Mouse (Mus musculus): ENCODE data around the gene Prpsap1.

- TF ChIP-seq POLR2A (IDR thresholded peaks at IDR 0.05; ENCODE audit: insufficient read length, low read depth) (no peak), MAX (IDR thresholded peaks at IDR 0.05; ENCODE audit: low read depth) (no peak), E2F4 (IDR thresholded peaks at IDR 0.05; ENCODE audit: insufficient read depth) (no peak), REST (IDR thresholded peaks at IDR 0.05; ENCODE audit: insufficient read depth, insufficient read length) (no peak), MYOD1 (IDR thresholded peaks at IDR 0.05; ENCODE audit: control insufficient read depth in 1 of 3, insufficient read length in 2 of 3, low read depth in 2 of 3) (no peak), SRF (IDR thresholded peaks at IDR 0.05; ENCODE audit: control insufficient read depth, insufficient read length, low read depth) (no peak), MYOG (IDR thresholded peaks at IDR 0.05; ENCODE audit: control insufficient read depth in 1 of 3, insufficient read depth in 1 of 3, insufficient read length in 2 of 3, low read depth in 2 of 3) (no peak), POLR2AphosphoS2 (IDR thresholded peaks at IDR 0.05; ENCODE audit: insufficient read length, low read depth) (no peak), USF1 (IDR thresholded peaks at IDR 0.05; ENCODE audit: low read depth) (no peak)
Measured at GRCm38 (mm10) chr11:116506151-116506875, 12.3 kb upstream of the Prpsap1 start.
